Mouse (Mus musculus): ENCODE data around the gene Dynlt1a. TPM values are rescaled to one million over a fixed set of nuclear protein-coding genes. Genes with fewer than 3 reads are reported as not detected.
"Not testable (repeated sequence)": the region's sequence is repeated elsewhere in the genome, so short reads cannot be mapped to it uniquely, and the experiment has no call there.

Dynlt1a gene
- polyA plus RNA-seq (2015; fragmentation: Nextera tagmentation; extraction: Ambion mirVana) = 18.0 and 20.8 TPM in 2 replicates

GRCm38 (mm10) chr17:6317339-6317985 lies at the start of gene Dynlt1a:
Dynlt1a (minus strand) TSS chr17:6317500.
- Histone ChIP-seq H3K4me2 (replicated peaks) (peak within 1 kb of the TSS; percentile 69), H3K9ac (peak within 1 kb of the TSS; percentile 53; the same call in 1 of the 2 replicates), H3K4me3 (peak within 1 kb of the TSS; percentile 45)
- not testable (repeated sequence) for H3K4me1 ChIP-seq, H3K27ac ChIP-seq, H3K36me3 ChIP-seq, H3K9me3 ChIP-seq, H3K27me3 ChIP-seq
- 11% methylated on average over 23 of the region's 23 CpGs for WGBS
- ATAC-seq (ENCODE audit: low FRiP score, low read depth) = peak; percentile 82

- H3K27ac ChIP-seq; H3K9me3 ChIP-seq; H3K27me3 ChIP-seq; ATAC-seq (ENCODE audit: low FRiP score, low read depth); H3K36me3 ChIP-seq; H3K4me1 ChIP-seq; H3K4me2 ChIP-seq (replicated peaks); H3K9ac ChIP-seq; H3K4me3 ChIP-seq: not testable (repeated sequence)
- WGBS = 93% methylated on average over 10 of the region's 10 CpGs
Observed at GRCm38 (mm10) chr17:6355256-6355655, 38.0 kb upstream of the Dynlt1a start.

GRCm38 (mm10) chr17:6342606-6343294 lies 25.4 kb upstream of the Dynlt1a start:
- not testable (repeated sequence) for H3K36me3 ChIP-seq; H3K9ac ChIP-seq; H3K27me3 ChIP-seq; H3K4me3 ChIP-seq; H3K4me1 ChIP-seq; H3K9me3 ChIP-seq; H3K27ac ChIP-seq; H3K4me2 ChIP-seq (replicated peaks); ATAC-seq (ENCODE audit: low FRiP score, low read depth)
- 100% methylated on average over 1 of the region's 12 CpGs for WGBS

- not testable (repeated sequence) for H3K4me3 ChIP-seq; H3K27me3 ChIP-seq; H3K9me3 ChIP-seq; H3K9ac ChIP-seq; H3K36me3 ChIP-seq; H3K27ac ChIP-seq; ATAC-seq (ENCODE audit: low FRiP score, low read depth); H3K4me1 ChIP-seq; H3K4me2 ChIP-seq (replicated peaks)
- 59% methylated on average over 3 of the region's 4 CpGs for WGBS
Observed at GRCm38 (mm10) chr17:6328997-6329396, 11.7 kb upstream of the Dynlt1a start.

- not testable (repeated sequence) for ATAC-seq (ENCODE audit: low FRiP score, low read depth); H3K9ac ChIP-seq; H3K4me2 ChIP-seq (replicated peaks); H3K27me3 ChIP-seq; H3K36me3 ChIP-seq; H3K4me1 ChIP-seq; H3K4me3 ChIP-seq; H3K27ac ChIP-seq; H3K9me3 ChIP-seq
- 91% methylated on average over 7 of the region's 7 CpGs for WGBS
Observed at GRCm38 (mm10) chr17:6327554-6327953, 10.3 kb upstream of the Dynlt1a start.

- H3K4me3 ChIP-seq; H3K27me3 ChIP-seq; H3K36me3 ChIP-seq; H3K9ac ChIP-seq; H3K9me3 ChIP-seq; H3K4me2 ChIP-seq (replicated peaks); H3K4me1 ChIP-seq; ATAC-seq (ENCODE audit: low FRiP score, low read depth); H3K27ac ChIP-seq: not testable (repeated sequence)
- 57% methylated on average over 6 of the region's 6 CpGs for WGBS
Observed at GRCm38 (mm10) chr17:6325543-6325942, 8.2 kb upstream of the Dynlt1a start.

GRCm38 (mm10) chr17:6325021-6325420 lies 7.7 kb upstream of the Dynlt1a start:
- H3K9me3 ChIP-seq; H3K36me3 ChIP-seq; H3K4me2 ChIP-seq (replicated peaks); H3K9ac ChIP-seq; H3K27me3 ChIP-seq; H3K4me1 ChIP-seq; H3K4me3 ChIP-seq; ATAC-seq (ENCODE audit: low FRiP score, low read depth); H3K27ac ChIP-seq: not testable (repeated sequence)
- 62% methylated on average over 10 of the region's 10 CpGs for WGBS

GRCm38 (mm10) chr17:6321778-6322101 lies 4.4 kb upstream of the Dynlt1a start:
- not testable (repeated sequence) for H3K4me3 ChIP-seq; H3K9ac ChIP-seq; H3K27me3 ChIP-seq; H3K4me2 ChIP-seq (replicated peaks); H3K36me3 ChIP-seq; H3K4me1 ChIP-seq; H3K27ac ChIP-seq; H3K9me3 ChIP-seq
- peak; percentile 46; the same call in 1 of the 2 replicates for ATAC-seq (ENCODE audit: low FRiP score, low read depth)
- no CpG with 5 or more reads among the region's 10 CpGs for WGBS

GRCm38 (mm10) chr17:6321081-6321777 lies 3.9 kb upstream of the Dynlt1a start:
- H3K4me1 ChIP-seq, H3K36me3 ChIP-seq, H3K4me3 ChIP-seq, H3K27ac ChIP-seq, H3K27me3 ChIP-seq, H3K9me3 ChIP-seq, H3K9ac ChIP-seq: not testable (repeated sequence)
- WGBS = 0% methylated on average over 8 of the region's 60 CpGs
- ATAC-seq (ENCODE audit: low FRiP score, low read depth) = peak; percentile 46; the same call in 1 of the 2 replicates
- 0 out of 2 replicates have a peak overlapping the region, but pooled peaks have one; percentile 36 for H3K4me2 ChIP-seq (replicated peaks)

- peak overlapping the region; percentile 53; the same call in 1 of the 2 replicates for H3K9ac ChIP-seq
- not testable (repeated sequence) for H3K4me1 ChIP-seq, H3K27me3 ChIP-seq, H3K36me3 ChIP-seq, H3K9me3 ChIP-seq, H3K27ac ChIP-seq
- H3K4me3 ChIP-seq = peak overlapping the region; percentile 45
- WGBS = 4% methylated on average over 38 of the region's 38 CpGs
- H3K4me2 ChIP-seq (replicated peaks) = peak overlapping the region; percentile 69
- peak; percentile 22; the same call in 1 of the 2 replicates for ATAC-seq (ENCODE audit: low FRiP score, low read depth)
Observed at GRCm38 (mm10) chr17:6316379-6317126, 747 bp downstream of the Dynlt1a start.

GRCm38 (mm10) chr17:6315706-6316105 lies 1.6 kb downstream of the Dynlt1a start:
- not testable (repeated sequence) for H3K27me3 ChIP-seq; H3K9ac ChIP-seq; H3K27ac ChIP-seq; H3K4me1 ChIP-seq; H3K36me3 ChIP-seq; H3K4me2 ChIP-seq (replicated peaks); ATAC-seq (ENCODE audit: low FRiP score, low read depth); H3K4me3 ChIP-seq; H3K9me3 ChIP-seq
- 62% methylated on average over 3 of the region's 4 CpGs for WGBS

- WGBS = 78% methylated on average over 2 of the region's 3 CpGs
- not testable (repeated sequence) for ATAC-seq (ENCODE audit: low FRiP score, low read depth)
Observed at GRCm38 (mm10) chr17:6314493-6314892, 2.8 kb downstream of the Dynlt1a start.

More at GRCm38 (mm10) chr17:6314493-6314892, 2.8 kb downstream of the Dynlt1a start:
- not testable (repeated sequence) for H3K4me3 ChIP-seq; H3K9ac ChIP-seq; H3K27ac ChIP-seq; H3K27me3 ChIP-seq; H3K4me2 ChIP-seq (replicated peaks); H3K36me3 ChIP-seq; H3K9me3 ChIP-seq; H3K4me1 ChIP-seq

Data from limb, embryonic 13.5 days (tissue).